Mouse (Mus musculus) neural tube, embryonic 13.5 days (tissue): Measurements from ENCODE around the gene Edc4. TPM values are rescaled to one million over a fixed set of nuclear protein-coding genes. Genes with fewer than 3 reads are reported as not detected.
A peak's percentile ranks its signal among the peaks of the same experiment; 100 is the strongest.

ENCODE experiments used
- ATAC-seq: fragments of 200-750 bp; cut with Nextera tagmentation; 2 replicates; pipeline ENCODE4 v1.8.0; 2017; ENCODE audit warnings: low read depth, mild to moderate bottlenecking, moderate TSS enrichment, moderate library complexity
- H3K27ac ChIP-seq: fragments of 300-500 bp; sonication (generic); replicated peaks from 2 replicates; pipeline ENCODE4 v1.5.1; 2015; ENCODE audit warnings: moderate library complexity, mild to moderate bottlenecking, inconsistent platforms
- H3K27me3 ChIP-seq: fragments of 300-500 bp; sonication (generic); 2 replicates; pipeline ENCODE4 v1.6.1; 2015; ENCODE audit warnings: mild to moderate bottlenecking, inconsistent platforms
- H3K36me3 ChIP-seq: fragments of 300-500 bp; sonication (generic); 2 replicates; pipeline ENCODE4 v1.6.1; 2015; ENCODE audit warnings: mild to moderate bottlenecking, inconsistent platforms
- H3K4me1 ChIP-seq: fragments of 300-500 bp; sonication (generic); replicated peaks from 2 replicates; pipeline ENCODE4 v1.6.1; 2015; ENCODE audit warnings: inconsistent platforms
- H3K4me2 ChIP-seq: fragments of 300-500 bp; sonication (generic); 2 replicates; pipeline ENCODE4 v1.6.1; 2015; ENCODE audit warnings: inconsistent platforms, mild to moderate bottlenecking, moderate library complexity
- H3K4me3 ChIP-seq: fragments of 300-500 bp; sonication (generic); 2 replicates; pipeline ENCODE4 v1.5.1; 2015; ENCODE audit warnings: mild to moderate bottlenecking, inconsistent platforms
- H3K9ac ChIP-seq: fragments of 300-500 bp; sonication (generic); 2 replicates; pipeline ENCODE4 v1.6.1; 2015; ENCODE audit warnings: moderate library complexity, mild to moderate bottlenecking, inconsistent platforms
- H3K9me3 ChIP-seq: fragments of 300-500 bp; sonication (generic); 2 replicates; pipeline ENCODE4 v1.6.1; 2016; ENCODE audit warnings: inconsistent platforms
- WGBS: fragments of 180-500 bp; shearing (Covaris S2); methylation state at CpG from one replicate; pipeline ENCODE4 v1.1.7; 2015; 5-methylcytosine and 5-hydroxymethylcytosine counted together
- polyA plus RNA-seq: library from polyadenylated mRNA; unstranded; fragments of >200 nt; fragmentation: Nextera tagmentation; extraction: Ambion mirVana; gene quantifications from 2 replicates; pipeline ENCODE4 v1.2.1, GENCODE M21; 2015

Edc4 gene
- polyA plus RNA-seq, 1 experiment from 2014 or later: 43.9 TPM

GRCm38 (mm10) chr8:105854715-105855216, 25.9 kb upstream of the Edc4 start, which contains the start of gene Thap11:
Gene Thap11 (plus strand): TSS chr8:105855132.
- Histone ChIP-seq H3K9me3 (no peaks in the 10 kb centered on the region), H3K4me2 (peak within 1 kb of the TSS; percentile 99), H3K9ac (peak within 1 kb of the TSS; percentile 89), H3K27ac (peak within 1 kb of the TSS; percentile 88), H3K27me3 (no peaks in the 10 kb centered on the region), H3K4me1 (peaks cover 55% of the 10 kb centered on the region), H3K4me3 (peak within 1 kb of the TSS; percentile 83), H3K36me3 (peaks cover 8% of the 10 kb centered on the region; the same call in 1 of the 2 replicates)
- WGBS: under 1% methylated on average over 43 of the region's 43 CpGs
- ATAC-seq: peak; percentile 88

GRCm38 (mm10) chr8:105855248-105856167, 25.2 kb upstream of the Edc4 start:
- peak; percentile 54 for ATAC-seq
- H3K4me1 ChIP-seq: peaks cover 56% of the 10 kb centered on the region
- under 1% methylated on average over 71 of the region's 71 CpGs for WGBS

GRCm38 (mm10) chr8:105856168-105856835, 24.4 kb upstream of the Edc4 start:
- ATAC-seq: no peak
- Histone ChIP-seq H3K36me3 (peaks cover 8% of the 10 kb centered on the region; the same call in 1 of the 2 replicates), H3K27me3 (no peaks in the 10 kb centered on the region), H3K9me3 (no peaks in the 10 kb centered on the region), H3K4me2 (peak overlapping the region; percentile 99), H3K27ac (peak overlapping the region; percentile 88), H3K9ac (peak overlapping the region; percentile 89), H3K4me1 (peaks cover 54% of the 10 kb centered on the region), H3K4me3 (peak overlapping the region; percentile 83)
- WGBS: 22% methylated on average over 15 of the region's 15 CpGs

More at GRCm38 (mm10) chr8:105855248-105856167, 25.2 kb upstream of the Edc4 start:
- Histone ChIP-seq H3K9ac (peak overlapping the region; percentile 89), H3K9me3 (no peaks in the 10 kb centered on the region), H3K4me3 (peak overlapping the region; percentile 83), H3K4me2 (peak overlapping the region; percentile 99), H3K27me3 (no peaks in the 10 kb centered on the region), H3K36me3 (peaks cover 8% of the 10 kb centered on the region; the same call in 1 of the 2 replicates), H3K27ac (peak overlapping the region; percentile 88)

GRCm38 (mm10) chr8:105858495-105858894, 22.2 kb upstream of the Edc4 start:
- Histone ChIP-seq H3K9ac (no peak overlapping the region), H3K9me3 (no peaks in the 10 kb centered on the region), H3K4me1 (peaks cover 72% of the 10 kb centered on the region), H3K4me2 (peak overlapping the region; percentile 4; the same call in 1 of the 2 replicates), H3K36me3 (peaks cover 8% of the 10 kb centered on the region; the same call in 1 of the 2 replicates), H3K27ac (no peak overlapping the region), H3K4me3 (no peak overlapping the region), H3K27me3 (no peaks in the 10 kb centered on the region)
- WGBS: 90% methylated on average over 5 of the region's 5 CpGs
- ATAC-seq: no peak

GRCm38 (mm10) chr8:105859314-105859713, 21.4 kb upstream of the Edc4 start:
- H3K4me3 ChIP-seq: peak overlapping the region; percentile 95; the same call in 1 of the 2 replicates

GRCm38 (mm10) chr8:105860143-105860981, 20.3 kb upstream of the Edc4 start, which contains the start of gene Nutf2:
Gene Nutf2 (plus strand): TSS chr8:105860580.
- Histone ChIP-seq H3K36me3 (peaks cover 8% of the 10 kb centered on the region; the same call in 1 of the 2 replicates), H3K27me3 (no peaks in the 10 kb centered on the region), H3K4me1 (peaks cover 77% of the 10 kb centered on the region), H3K9ac (peak within 1 kb of the TSS; percentile 96), H3K9me3 (no peaks in the 10 kb centered on the region), H3K4me2 (peak within 1 kb of the TSS; percentile 92), H3K4me3 (peak within 1 kb of the TSS; percentile 95), H3K27ac (peak within 1 kb of the TSS; percentile 93)
- peak; percentile 97 for ATAC-seq
- under 1% methylated on average over 55 of the region's 59 CpGs for whole genome bisulfite sequencing

More at GRCm38 (mm10) chr8:105859314-105859713, 21.4 kb upstream of the Edc4 start:
- Histone ChIP-seq H3K9me3 (no peaks in the 10 kb centered on the region), H3K27ac (peak overlapping the region; percentile 93; the same call in 1 of the 2 replicates), H3K9ac (peak overlapping the region; percentile 60; the same call in 1 of the 2 replicates), H3K4me1 (peaks cover 78% of the 10 kb centered on the region), H3K36me3 (peaks cover 8% of the 10 kb centered on the region; the same call in 1 of the 2 replicates), H3K27me3 (no peaks in the 10 kb centered on the region), H3K4me2 (peak overlapping the region; percentile 92)
- WGBS: 83% methylated on average over 5 of the region's 5 CpGs
- ATAC-seq: no peak

GRCm38 (mm10) chr8:105861951-105862350, 18.7 kb upstream of the Edc4 start:
- Histone ChIP-seq H3K9me3 (no peaks in the 10 kb centered on the region), H3K4me2 (peak overlapping the region; percentile 92), H3K4me3 (peak overlapping the region; percentile 95), H3K4me1 (peaks cover 61% of the 10 kb centered on the region), H3K36me3 (peaks cover 21% of the 10 kb centered on the region), H3K9ac (peak overlapping the region; percentile 96), H3K27me3 (no peaks in the 10 kb centered on the region), H3K27ac (no peak overlapping the region)
- 21% methylated on average over 1 of the region's 1 CpGs for WGBS
- no peak for ATAC-seq

- no peak for ATAC-seq
- Histone ChIP-seq H3K27ac (no peak overlapping the region), H3K4me3 (no peak overlapping the region), H3K9ac (no peak overlapping the region), H3K4me2 (no peak overlapping the region), H3K36me3 (peaks cover 55% of the 10 kb centered on the region), H3K4me1 (peaks cover 26% of the 10 kb centered on the region), H3K27me3 (no peaks in the 10 kb centered on the region), H3K9me3 (no peaks in the 10 kb centered on the region)
- 85% methylated on average over 6 of the region's 6 CpGs for WGBS
Measured at GRCm38 (mm10) chr8:105866364-105867029, 14.2 kb upstream of the Edc4 start.

GRCm38 (mm10) chr8:105874301-105874700, 6.4 kb upstream of the Edc4 start:
- ATAC-seq: no peak
- H3K36me3 ChIP-seq: peaks cover 75% of the 10 kb centered on the region
- no peak overlapping the region for H3K4me3 ChIP-seq
- WGBS: 83% methylated on average over 6 of the region's 6 CpGs
- no peaks in the 10 kb centered on the region for H3K4me1 ChIP-seq
- H3K9ac ChIP-seq: no peak overlapping the region
- no peaks in the 10 kb centered on the region for H3K27me3 ChIP-seq
- H3K27ac ChIP-seq: no peak overlapping the region
- no peak overlapping the region for H3K4me2 ChIP-seq
- no peaks in the 10 kb centered on the region for H3K9me3 ChIP-seq

GRCm38 (mm10) chr8:105889756-105890465, 9.2 kb downstream of the Edc4 start:
- no peak overlapping the region for H3K4me3 ChIP-seq
- H3K9me3 ChIP-seq: no peaks in the 10 kb centered on the region
- H3K36me3 ChIP-seq: peaks cover 90% of the 10 kb centered on the region
- H3K27ac ChIP-seq: no peak overlapping the region
- no peak for ATAC-seq
- no peak overlapping the region for H3K4me2 ChIP-seq
- 92% methylated on average over 12 of the region's 12 CpGs for WGBS
- H3K9ac ChIP-seq: no peak overlapping the region
- H3K4me1 ChIP-seq: peaks cover 9% of the 10 kb centered on the region
- H3K27me3 ChIP-seq: no peaks in the 10 kb centered on the region
